25 mouse cellular contexts compared by ENCODE assay signal in genomic region chr8:81861311-81861710, GRCm38 (mm10).
DNase-seq lines count a peak whose midpoint lies in the region; ATAC-seq and TF ChIP-seq lines count a peak whose summit lies in the region.
"Had no signal": no experiment of that assay in that cellular context is flagged by ENCODE, and none has a peak within 500 bp of the region (broad histone marks: within the 10 kb centered on the region; RNA-seq: fewer than 3 reads in every experiment).

No protein-coding gene starts in this region.

- no peak overlapping the region for H3ac ChIP-seq in C2C12 (ENCODE audit: control insufficient read depth, insufficient read length, low read depth)

- in situ Hi-C loops in Patski (cut with MboI; ENCODE audit: low pct_unique_long_range_greater_than_20kb) = no loop called here

- TF ChIP-seq CTCF in gastrocnemius, adult 2 months (IDR thresholded peaks at IDR 0.05) = no peak
- TF ChIP-seq CTCF in C2C12 (IDR thresholded peaks at IDR 0.05; ENCODE audit: control insufficient read depth, insufficient read depth, insufficient read length) (no peak), Patski (IDR thresholded peaks at IDR 0.05) (no peak)

- peak overlapping the region; percentile 65; the same call in 1 of the 2 replicates for H3K27ac ChIP-seq in gastrocnemius, adult 2 months
- H3K27ac ChIP-seq in hindbrain, embryonic 11.5 days (ENCODE audit: low read depth, low read length) = no peak overlapping the region
- H3K27ac ChIP-seq: forebrain, embryonic 15.5 days; heart, embryonic 10.5 days; heart, embryonic 13.5 days; hindbrain, embryonic 12.5 days; hindbrain, embryonic 15.5 days; intestine, embryonic 15.5 days had no signal

- intact Hi-C loops in gastrocnemius, adult 2 months (cut with DNase I) = no loop called here
- intact Hi-C loops in gastrocnemius, postnatal 14 days (cut with DNase I; ENCODE audit: low total_unique reads) = no loop called here

- 93% methylated on average over 8 of the region's 8 CpGs for WGBS in hindbrain, embryonic 11.5 days

- peak; percentile 58 for ATAC-seq in Patski
- ATAC-seq in hindbrain, embryonic 11.5 days (ENCODE audit: low FRiP score) = no peak
- ATAC-seq: activated CD4-positive, CD25-positive, alpha-beta regulatory T cell, adult 4 months; forebrain, embryonic 15.5 days; intestine, embryonic 15.5 days had no signal

- no peak overlapping the region for H3K9ac ChIP-seq in hindbrain, embryonic 11.5 days (ENCODE audit: low read depth, low read length)
- H3K9ac ChIP-seq: forebrain, embryonic 15.5 days; heart, embryonic 13.5 days; hindbrain, embryonic 12.5 days; hindbrain, embryonic 15.5 days; intestine, embryonic 15.5 days had no signal

- H3K27me3 ChIP-seq in C2C12 (ENCODE audit: control insufficient read depth, insufficient read depth, insufficient read length) = no peaks in the 10 kb centered on the region
- no peaks in the 10 kb centered on the region for H3K27me3 ChIP-seq in Patski
- H3K27me3 ChIP-seq in hindbrain, embryonic 11.5 days (ENCODE audit: control insufficient read depth, insufficient read depth, low read length) = no peaks in the 10 kb centered on the region
- H3K27me3 ChIP-seq: CH12.LX; forebrain, embryonic 15.5 days; heart, embryonic 13.5 days; hindbrain, embryonic 12.5 days; hindbrain, embryonic 15.5 days; intestine, embryonic 15.5 days had no signal

- H3K9me3 ChIP-seq in hindbrain, embryonic 11.5 days (ENCODE audit: control insufficient read depth, low read length) = no peaks in the 10 kb centered on the region
- H3K9me3 ChIP-seq: forebrain, embryonic 15.5 days; G1E; heart, embryonic 10.5 days; heart, embryonic 13.5 days; hindbrain, embryonic 12.5 days; hindbrain, embryonic 15.5 days; intestine, embryonic 15.5 days had no signal

- no peaks in the 10 kb centered on the region for H3K79me2 ChIP-seq in C2C12 (ENCODE audit: control insufficient read depth, insufficient read depth)

- no peaks in the 10 kb centered on the region for H3K36me3 ChIP-seq in C2C12 (ENCODE audit: control insufficient read depth, insufficient read depth)
- no peaks in the 10 kb centered on the region for H3K36me3 ChIP-seq in hindbrain, embryonic 11.5 days (ENCODE audit: control insufficient read depth, insufficient read depth, low read length)
- H3K36me3 ChIP-seq: forebrain, embryonic 15.5 days; heart, embryonic 10.5 days; heart, embryonic 13.5 days; hindbrain, embryonic 12.5 days; hindbrain, embryonic 15.5 days; intestine, embryonic 15.5 days had no signal

- no peak for DNase-seq in gastrocnemius, adult 2 months
- DNase-seq in gastrocnemius, postnatal 14 days = no peak
- no peak for DNase-seq in Patski (ENCODE audit: low read depth, low spot score)
- DNase-seq in natural killer cell, adult 2 months (ENCODE audit: low spot score in 2 of 2) = no peak
- no peak for DNase-seq in heart, adult 18-20 months
- DNase-seq in hindbrain, embryonic 11.5 days (ENCODE audit: low spot score) = no peak
- DNase-seq: adrenal gland, adult 8-10 months; adrenal gland, postnatal 25 days; cerebellum, adult 18-20 months; cerebellum, adult 9-10 months; cerebellum, postnatal 14 days; gastrocnemius, postnatal 10 days; heart, adult 11 months; heart, postnatal 14 days; heart, postnatal 4 days had no signal

- H3K79me3 ChIP-seq in C2C12 (ENCODE audit: low read depth) = no peaks in the 10 kb centered on the region

- no peaks in the 10 kb centered on the region for H3K4me1 ChIP-seq in hindbrain, embryonic 11.5 days (replicated peaks; ENCODE audit: control insufficient read depth, insufficient read depth, low read length)
- H3K4me1 ChIP-seq: forebrain, embryonic 15.5 days; hindbrain, embryonic 12.5 days; hindbrain, embryonic 15.5 days; intestine, embryonic 15.5 days had no signal

- H3K4me3 ChIP-seq in gastrocnemius, adult 2 months = no peak overlapping the region
- H3K4me3 ChIP-seq in C2C12 (ENCODE audit: insufficient read depth, poor library complexity, severe bottlenecking) = no peak overlapping the region
- no peak overlapping the region for H3K4me3 ChIP-seq in hindbrain, embryonic 11.5 days (ENCODE audit: low read depth, low read length)
- H3K4me3 ChIP-seq: forebrain, embryonic 15.5 days; heart, embryonic 10.5 days; heart, embryonic 13.5 days; hindbrain, embryonic 12.5 days; hindbrain, embryonic 15.5 days; intestine, embryonic 15.5 days had no signal

- CTCF ChIA-PET in Patski (lab: Charles Lee) = no interaction called here

- POLR2A ChIA-PET in Patski (lab: Charles Lee) = no interaction called here

- no peak overlapping the region for H3K4me2 ChIP-seq in hindbrain, embryonic 11.5 days (replicated peaks; ENCODE audit: low read depth, low read length)
- H3K4me2 ChIP-seq: forebrain, embryonic 15.5 days; heart, embryonic 13.5 days; hindbrain, embryonic 12.5 days; hindbrain, embryonic 15.5 days; intestine, embryonic 15.5 days had no signal

TF ChIP-seq in C2C12, 6 proteins besides CTCF, POLR2A, EP300 and RAD21:
- TF ChIP-seq MYOD1 (IDR thresholded peaks at IDR 0.05; ENCODE audit: control insufficient read depth, insufficient read length, low read depth) = no peak
- TF ChIP-seq FOSL1 (IDR thresholded peaks at IDR 0.05; ENCODE audit: insufficient read depth, low read length, poor library complexity, severe bottlenecking) = peak; percentile 10
- TF ChIP-seq MAX (IDR thresholded peaks at IDR 0.05) = no peak
- no peak for TF ChIP-seq MYOG (IDR thresholded peaks at IDR 0.05; ENCODE audit: control insufficient read depth, extremely low read depth, insufficient read length)
